Mouse (Mus musculus) frontal cortex, postnatal 25 days (tissue): Measurements from ENCODE around the gene Ctse.
"Not testable (repeated sequence)": the region's sequence is repeated elsewhere in the genome, so short reads cannot be mapped to it uniquely, and the experiment has no call there.

ENCODE experiments used
- DNase-seq, 2 experiments: peaks; one replicate each; pipeline ENCODE4 v3.0.0; 2022; ENCODE audit warnings: low spot score in 2 of 2

Gene Ctse

GRCm38 (mm10) chr1:131637791-131638540 lies at the start of gene Ctse:
TSS of gene Ctse (plus strand) at chr1:131638306.
- DNase-seq, result no peak

GRCm38 (mm10) chr1:131598905-131599304 lies 39.2 kb upstream of the Ctse start, which contains the start of gene Avpr1b:
TSS of gene Avpr1b (plus strand) at chr1:131599239.
- DNase-seq, result no peak

GRCm38 (mm10) chr1:131600314-131600713 lies 37.8 kb upstream of the Ctse start:
- DNase-seq, result no peak

DNA sequence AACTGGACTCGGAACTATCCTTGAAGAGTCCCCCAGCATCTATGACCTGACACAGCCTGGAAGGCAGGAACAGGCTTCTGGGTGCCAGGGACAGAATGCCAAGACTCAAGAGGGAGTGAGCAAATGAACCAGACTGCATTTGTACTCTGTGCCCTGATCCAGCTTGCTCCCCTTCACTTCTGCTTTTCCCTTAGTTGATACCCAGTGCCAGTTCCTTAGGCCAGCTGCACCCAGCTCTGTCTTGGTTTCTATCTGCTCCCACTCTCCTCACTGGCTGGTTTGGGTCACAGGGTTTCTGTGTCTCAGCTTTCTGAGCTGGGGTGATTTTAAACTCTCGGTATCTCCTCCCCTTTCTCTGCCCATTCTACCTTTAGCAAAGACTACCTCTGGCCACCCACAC lies 31.4 kb upstream of the Ctse start:
- no peak for DNase-seq

DNA sequence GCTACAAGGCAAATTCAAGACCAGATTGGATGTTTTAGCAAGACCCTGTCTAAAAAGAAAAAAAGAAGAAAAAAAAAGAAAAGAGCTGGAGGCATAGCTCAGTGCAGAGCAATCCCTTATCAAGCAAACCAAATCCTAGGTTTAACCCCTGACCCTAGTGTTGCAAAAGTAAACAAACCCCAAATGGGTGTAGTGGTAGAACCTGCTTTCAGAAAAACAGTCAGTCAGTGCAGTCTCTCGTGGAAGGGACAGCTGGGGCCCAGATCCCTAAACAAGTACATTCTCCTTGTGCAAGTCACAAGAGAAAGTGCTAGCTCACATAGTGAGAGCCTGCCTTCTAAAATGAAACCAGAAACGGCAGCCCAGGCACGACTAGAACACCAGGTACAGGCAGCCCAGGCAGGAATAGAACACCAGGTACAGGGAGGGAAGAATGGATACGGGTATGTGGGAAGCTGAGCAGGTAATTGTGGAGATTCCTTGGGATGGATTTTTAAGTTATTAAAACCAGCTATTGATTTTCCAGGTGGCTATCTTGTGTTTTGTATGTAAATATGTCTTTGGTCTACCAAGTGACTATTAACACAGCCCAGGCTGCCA lies 25.4 kb upstream of the Ctse start:
- DNase-seq, result no peak

DNA sequence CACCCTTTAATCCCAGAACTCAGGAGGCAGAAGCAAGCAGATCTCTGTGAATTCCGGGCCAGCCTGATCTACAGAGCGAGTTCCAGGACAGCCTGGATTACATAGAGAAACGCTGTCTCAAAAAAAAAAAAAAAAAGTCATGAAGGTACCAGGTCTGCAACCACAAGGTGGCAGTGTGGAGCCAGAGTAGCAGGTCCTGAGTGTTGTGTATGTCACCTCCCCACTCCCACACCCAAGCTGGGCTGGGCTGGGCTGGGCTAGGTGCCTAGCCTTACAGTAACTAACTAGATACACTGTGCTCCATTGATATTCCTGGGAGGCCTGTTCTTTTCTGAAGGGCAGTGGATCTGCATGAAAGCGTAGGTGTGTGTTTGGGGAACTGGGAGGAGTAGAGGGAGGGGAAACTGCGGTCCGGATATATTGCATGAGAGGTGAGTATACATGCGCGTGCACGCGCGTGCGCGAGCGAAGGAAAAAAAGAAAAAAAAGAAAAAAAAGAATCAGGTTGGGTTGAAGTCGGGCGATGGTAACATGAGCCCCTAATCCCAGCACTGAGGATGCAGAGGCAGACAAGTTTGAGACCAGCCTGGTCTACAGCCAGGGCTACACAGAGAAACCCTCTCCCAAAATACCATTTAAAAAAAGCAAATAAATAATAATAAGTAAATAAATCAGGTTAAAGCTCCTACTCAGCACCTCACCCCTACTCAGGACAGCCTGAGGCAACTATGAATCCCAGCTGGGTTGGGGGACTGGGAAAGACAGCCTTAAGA lies 24.6 kb upstream of the Ctse start:
- DNase-seq, result peak; percentile 54 to 56

GRCm38 (mm10) chr1:131614641-131615040 lies 23.5 kb upstream of the Ctse start:
- no peak for DNase-seq

- no peak for DNase-seq
These were observed 22.0 kb upstream of the Ctse start for GRCm38 (mm10) chr1:131616131-131616530.

- no peak for DNase-seq
These were observed 21.4 kb upstream of the Ctse start for GRCm38 (mm10) chr1:131616546-131617220.

GRCm38 (mm10) chr1:131618576-131618975 lies 19.5 kb upstream of the Ctse start:
- DNase-seq, result no peak

DNA sequence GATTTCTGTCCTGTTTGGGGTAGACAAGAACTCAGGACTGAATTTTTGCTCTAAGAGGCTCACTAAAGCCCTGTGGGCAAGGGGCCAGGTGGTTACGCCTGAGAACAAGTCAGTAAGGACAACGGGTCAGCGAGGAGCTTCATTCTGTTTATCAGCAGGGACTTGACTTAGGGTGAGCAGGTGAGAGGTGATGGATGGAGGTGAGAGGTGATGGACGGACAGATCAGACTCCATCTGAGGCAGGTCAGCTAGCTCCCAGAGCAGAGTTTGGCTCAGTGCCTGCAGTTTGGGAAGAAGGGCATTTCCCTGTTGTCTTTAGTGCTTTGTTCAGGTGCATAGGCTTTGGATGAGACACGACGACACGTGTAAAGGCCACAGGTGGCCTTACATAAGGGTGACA lies 18.8 kb upstream of the Ctse start:
- DNase-seq, result no peak

DNA sequence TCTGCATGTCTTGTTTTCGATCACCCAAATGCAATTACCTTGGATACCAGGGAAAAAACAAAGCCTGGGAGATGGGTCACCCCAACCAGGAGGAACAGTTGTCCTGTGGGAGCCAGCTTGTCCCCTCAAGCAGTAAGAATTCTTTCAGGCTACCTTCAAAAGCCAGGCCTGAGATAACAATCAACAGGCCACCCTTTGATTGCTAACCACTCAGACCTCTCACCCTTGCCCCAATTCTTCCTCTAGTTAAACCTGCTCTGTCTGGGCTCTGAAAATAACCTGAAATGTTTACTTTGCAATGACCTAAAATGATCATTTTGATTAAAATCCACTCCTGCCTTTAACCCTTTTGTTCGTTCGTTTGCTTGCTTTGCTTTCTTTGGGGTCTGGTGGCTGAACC lies 14.5 kb upstream of the Ctse start:
- DNase-seq, result no peak

DNA sequence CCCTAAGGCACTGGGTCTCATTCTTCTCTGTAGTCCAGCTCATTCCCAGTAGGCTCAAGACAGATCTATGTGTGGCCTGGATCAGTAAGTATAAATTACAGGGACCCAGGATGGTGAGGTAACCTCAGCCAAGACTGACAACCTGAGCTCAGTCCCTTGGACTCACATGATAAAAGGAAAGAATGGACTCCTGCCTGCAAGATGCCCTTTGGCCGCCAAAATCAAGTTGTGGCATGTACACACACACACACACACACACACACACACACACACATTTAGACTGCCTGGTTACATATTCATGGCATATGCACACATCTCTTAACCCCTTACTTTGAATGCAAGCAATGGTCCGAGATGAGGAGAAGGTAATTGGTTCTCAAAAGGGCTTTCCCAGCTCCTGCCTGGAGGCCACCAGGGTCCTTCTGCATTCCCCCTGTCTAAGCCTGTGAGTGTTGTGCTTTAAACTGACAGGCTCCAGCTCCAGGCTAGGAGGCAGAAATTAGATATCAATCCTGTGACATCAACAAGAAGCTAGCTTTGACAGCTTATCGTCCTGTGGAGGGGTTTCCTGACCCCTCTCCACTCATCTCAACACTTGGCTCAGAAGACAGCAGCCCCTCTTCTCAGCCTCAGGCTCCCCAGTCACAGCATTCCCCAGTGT lies 13.8 kb upstream of the Ctse start:
- DNase-seq, result no peak

DNA sequence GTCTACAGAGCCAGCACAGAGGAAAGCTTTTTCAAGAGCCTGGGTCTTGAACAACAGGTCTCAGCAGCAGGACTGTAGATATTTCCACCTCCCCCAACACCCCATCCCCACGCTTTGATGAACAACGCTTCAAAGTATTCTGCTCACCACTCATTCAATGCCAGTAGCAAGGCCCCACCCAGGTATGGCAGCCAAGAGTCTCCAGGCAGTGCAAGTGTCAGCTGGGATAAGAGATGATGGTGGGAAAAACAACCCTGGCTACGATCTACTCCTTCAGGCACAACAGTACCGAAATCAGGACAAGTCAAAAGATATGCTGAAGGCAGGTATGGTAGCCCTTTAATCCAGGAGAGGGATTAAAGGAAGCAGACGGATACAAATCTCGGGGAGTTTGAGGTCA lies 11.9 kb upstream of the Ctse start:
- no peak for DNase-seq

GRCm38 (mm10) chr1:131632216-131632615 lies 5.9 kb upstream of the Ctse start:
- DNase-seq, result not testable (repeated sequence)

GRCm38 (mm10) chr1:131634495-131634894 lies 3.6 kb upstream of the Ctse start:
- DNase-seq, result no peak

DNA sequence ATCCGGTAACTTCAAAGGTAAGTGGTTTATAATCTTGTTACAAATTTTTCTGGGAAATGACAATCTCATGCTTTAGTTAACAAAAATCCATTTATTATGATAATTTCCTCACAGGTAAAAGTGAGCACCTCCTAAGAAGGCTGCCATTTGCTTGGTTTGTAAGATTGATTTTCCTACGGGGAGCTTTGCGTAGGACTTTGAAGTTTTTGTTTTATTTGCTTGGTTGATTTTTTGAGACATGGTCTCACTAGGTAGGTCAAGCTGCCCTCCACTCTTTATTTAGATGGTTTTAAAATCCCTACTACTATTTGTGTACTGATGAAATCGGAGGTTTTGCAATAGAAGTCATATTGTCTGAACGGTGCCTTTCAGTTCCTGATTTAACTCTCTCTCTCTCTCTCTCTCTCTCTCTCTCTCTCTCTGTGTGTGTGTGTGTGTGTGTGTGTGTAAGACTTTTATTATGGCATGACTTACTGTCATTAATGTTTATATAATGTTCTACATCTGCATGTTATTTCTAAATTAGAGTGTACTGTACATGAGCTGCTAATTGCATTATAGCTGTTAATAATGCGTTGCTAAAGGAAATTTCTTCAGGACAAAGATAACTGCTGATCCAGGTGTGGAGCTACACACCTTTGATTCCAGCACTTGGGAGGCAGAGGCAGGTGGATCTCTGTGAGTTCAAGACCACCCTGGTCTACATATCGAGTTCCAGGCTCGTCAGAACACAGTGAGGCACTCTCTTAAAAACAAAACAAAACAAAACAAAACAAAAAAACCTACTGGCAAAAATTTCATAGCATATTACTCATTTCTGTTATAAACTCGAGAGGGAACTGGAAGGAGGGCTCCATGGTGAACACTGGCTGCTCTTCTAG lies 675 bp downstream of the Ctse start:
- DNase-seq, result no peak

GRCm38 (mm10) chr1:131640062-131640461 lies 2.0 kb downstream of the Ctse start:
- no peak for DNase-seq

- no peak for DNase-seq
These were observed 3.5 kb downstream of the Ctse start for GRCm38 (mm10) chr1:131641565-131641964.

DNA sequence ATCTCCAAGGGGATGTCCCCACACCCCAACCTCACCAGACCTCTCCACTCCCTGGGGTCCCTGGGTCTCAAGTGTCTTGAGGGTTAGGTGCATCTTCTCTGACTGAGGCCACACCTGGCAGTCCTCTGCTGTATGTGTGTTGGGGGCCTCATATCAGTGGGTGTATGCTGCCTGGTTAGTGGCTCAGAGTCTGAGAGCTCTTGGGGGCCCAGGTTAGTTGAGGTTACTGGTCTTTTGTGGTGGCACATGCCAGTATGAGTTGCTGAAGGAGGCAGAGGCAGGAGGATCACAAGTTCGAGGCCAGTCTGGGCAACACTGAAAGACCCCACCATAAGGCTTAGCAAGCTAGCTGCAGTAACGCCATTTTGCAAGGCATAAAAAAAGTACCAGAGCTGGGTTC lies 4.1 kb downstream of the Ctse start:
- DNase-seq, result no peak
